Mouse (Mus musculus) midbrain, embryonic 11.5 days (tissue): ENCODE measurements at regions not wholly inside any gene's neighbourhood (a gene's known extent, or its start where the extent isn't known, plus 50 kb on each side); places are given as distances from the start of the nearest gene placed in this dataset.

ENCODE experiments used
- ATAC-seq: fragments of 200-750 bp; cut with Nextera tagmentation; 2 replicates; pipeline ENCODE4 v1.8.0; 2017; ENCODE audit warnings: moderate TSS enrichment, moderate library complexity; ENCODE audit not compliant: low FRiP score
- DNase-seq: peaks from one replicate; pipeline ENCODE4 v3.0.0; 2015; ENCODE audit warnings: low spot score; ENCODE audit errors: missing footprints
- H3K27ac ChIP-seq: fragments of 300-500 bp; sonication (generic); 2 replicates; pipeline ENCODE4 v1.5.1; 2014; ENCODE audit warnings: low read depth, low read length
- H3K27me3 ChIP-seq: fragments of 300-500 bp; sonication (generic); 2 replicates; pipeline ENCODE4 v1.6.1; 2014; ENCODE audit warnings: mild to moderate bottlenecking, low read length, moderate library complexity, mixed read lengths; ENCODE audit not compliant: control insufficient read depth, insufficient read depth
- H3K36me3 ChIP-seq: fragments of 300-500 bp; sonication (generic); 2 replicates; pipeline ENCODE4 v1.6.1; 2014; ENCODE audit warnings: mild to moderate bottlenecking, low read length, moderate library complexity, mixed read lengths; ENCODE audit not compliant: control insufficient read depth, insufficient read depth
- H3K4me1 ChIP-seq: fragments of 300-500 bp; sonication (generic); 2 replicates; pipeline ENCODE4 v1.6.1; 2014; ENCODE audit warnings: low read length; ENCODE audit not compliant: control insufficient read depth, insufficient read depth
- H3K4me2 ChIP-seq: fragments of 300-500 bp; sonication (generic); 2 replicates; pipeline ENCODE4 v1.6.1; 2014; ENCODE audit warnings: mild to moderate bottlenecking, moderate library complexity
- H3K4me3 ChIP-seq: fragments of 300-500 bp; sonication (generic); 2 replicates; pipeline ENCODE4 v1.5.1; 2014; ENCODE audit warnings: low read depth, low read length
- H3K9ac ChIP-seq: fragments of 300-500 bp; sonication (generic); 2 replicates; pipeline ENCODE4 v1.6.1; 2014; ENCODE audit warnings: low read length
- H3K9me3 ChIP-seq: fragments of 300-500 bp; sonication (generic); 2 replicates; pipeline ENCODE4 v1.6.1; 2016; ENCODE audit warnings: low read length; ENCODE audit not compliant: control insufficient read depth
- WGBS: fragments of 180-500 bp; shearing (Covaris S2); extraction: QIAGEN DNeasy Blood & Tissue Kit; methylation state at CpG from one replicate; pipeline ENCODE4 v1.1.7; 2014; 5-methylcytosine and 5-hydroxymethylcytosine counted together

GRCm38 (mm10) chr5:141125870-141126269 is 115.4 kb upstream of the Sdk1 start:
- Histone ChIP-seq H3K27me3 (no peaks in the 10 kb centered on the region), H3K4me3 (no peak overlapping the region), H3K4me1 (no peaks in the 10 kb centered on the region), H3K9ac (no peak overlapping the region), H3K36me3 (no peaks in the 10 kb centered on the region), H3K4me2 (no peak overlapping the region), H3K9me3 (no peaks in the 10 kb centered on the region), H3K27ac (no peak overlapping the region)
- ATAC-seq: no peak
- WGBS: 74% methylated on average over 7 of the region's 7 CpGs
- no peak for DNase-seq

- Histone ChIP-seq H3K9ac (no peak overlapping the region), H3K27ac (no peak overlapping the region), H3K27me3 (no peaks in the 10 kb centered on the region), H3K4me3 (no peak overlapping the region), H3K36me3 (no peaks in the 10 kb centered on the region), H3K4me2 (no peak overlapping the region), H3K4me1 (no peaks in the 10 kb centered on the region), H3K9me3 (no peaks in the 10 kb centered on the region)
- 95% methylated on average over 7 of the region's 7 CpGs for WGBS
- DNase-seq: no peak
- ATAC-seq: no peak
Observed at GRCm38 (mm10) chr5:141126536-141126935, 114.8 kb upstream of the Sdk1 start.

- DNase-seq (no peak), ATAC-seq (no peak)
- no peaks in the 10 kb centered on the region; the same call in 1 of the 2 replicates for H3K4me1 ChIP-seq
- no peak overlapping the region for H3K9ac ChIP-seq
- no peaks in the 10 kb centered on the region for H3K36me3 ChIP-seq
- no peaks in the 10 kb centered on the region for H3K27me3 ChIP-seq
- no peak overlapping the region for H3K27ac ChIP-seq
- H3K4me2 ChIP-seq: no peak overlapping the region
- H3K9me3 ChIP-seq: no peaks in the 10 kb centered on the region
- WGBS: 88% methylated on average over 1 of the region's 1 CpGs
- no peak overlapping the region for H3K4me3 ChIP-seq
Observed at GRCm38 (mm10) chr5:141131036-141131435, 110.3 kb upstream of the Sdk1 start.

- ATAC-seq: no peak
- Histone ChIP-seq H3K9me3 (no peaks in the 10 kb centered on the region), H3K4me1 (no peaks in the 10 kb centered on the region; the same call in 1 of the 2 replicates), H3K27me3 (no peaks in the 10 kb centered on the region), H3K9ac (no peak overlapping the region), H3K36me3 (no peaks in the 10 kb centered on the region), H3K4me3 (no peak overlapping the region), H3K4me2 (no peak overlapping the region), H3K27ac (no peak overlapping the region)
- no peak for DNase-seq
- 89% methylated on average over 9 of the region's 9 CpGs for WGBS
Observed at GRCm38 (mm10) chr5:141131906-141132305, 109.4 kb upstream of the Sdk1 start.

- Histone ChIP-seq H3K36me3 (no peaks in the 10 kb centered on the region), H3K27me3 (no peaks in the 10 kb centered on the region), H3K4me2 (no peak overlapping the region), H3K27ac (no peak overlapping the region), H3K4me3 (no peak overlapping the region), H3K4me1 (no peaks in the 10 kb centered on the region; the same call in 1 of the 2 replicates), H3K9ac (no peak overlapping the region), H3K9me3 (no peaks in the 10 kb centered on the region)
- DNase-seq: no peak
- no peak for ATAC-seq
- 70% methylated on average over 4 of the region's 4 CpGs for WGBS
Observed at GRCm38 (mm10) chr5:141136239-141136638, 105.1 kb upstream of the Sdk1 start.

GRCm38 (mm10) chr5:141137716-141138115 is 103.6 kb upstream of the Sdk1 start:
- no peaks in the 10 kb centered on the region; the same call in 1 of the 2 replicates for H3K4me1 ChIP-seq
- no peak overlapping the region for H3K27ac ChIP-seq
- H3K4me3 ChIP-seq: no peak overlapping the region
- H3K9ac ChIP-seq: no peak overlapping the region
- 81% methylated on average over 3 of the region's 3 CpGs for WGBS
- no peak for DNase-seq
- ATAC-seq: no peak
- H3K9me3 ChIP-seq: no peaks in the 10 kb centered on the region
- H3K36me3 ChIP-seq: no peaks in the 10 kb centered on the region
- no peaks in the 10 kb centered on the region for H3K27me3 ChIP-seq
- H3K4me2 ChIP-seq: no peak overlapping the region

GRCm38 (mm10) chr5:141138771-141139360 is 102.4 kb upstream of the Sdk1 start:
- no peaks in the 10 kb centered on the region for H3K36me3 ChIP-seq
- 56% methylated on average over 12 of the region's 12 CpGs for WGBS
- H3K27ac ChIP-seq: no peak overlapping the region
- no peak overlapping the region for H3K4me3 ChIP-seq
- no peak overlapping the region for H3K9ac ChIP-seq
- no peaks in the 10 kb centered on the region for H3K9me3 ChIP-seq
- H3K4me2 ChIP-seq: no peak overlapping the region
- ATAC-seq (no peak), DNase-seq (no peak)
- H3K27me3 ChIP-seq: no peaks in the 10 kb centered on the region
- no peaks in the 10 kb centered on the region; the same call in 1 of the 2 replicates for H3K4me1 ChIP-seq

GRCm38 (mm10) chr5:141139361-141139912 is 101.9 kb upstream of the Sdk1 start:
- no peak overlapping the region for H3K27ac ChIP-seq
- H3K4me2 ChIP-seq: no peak overlapping the region
- ATAC-seq (0 out of 2 replicates have a peak, but pooled peaks have one; percentile 33), DNase-seq (no peak)
- 28% methylated on average over 14 of the region's 14 CpGs for WGBS
- H3K27me3 ChIP-seq: no peaks in the 10 kb centered on the region
- no peaks in the 10 kb centered on the region; the same call in 1 of the 2 replicates for H3K4me1 ChIP-seq
- H3K9ac ChIP-seq: no peak overlapping the region
- H3K4me3 ChIP-seq: no peak overlapping the region
- no peaks in the 10 kb centered on the region for H3K36me3 ChIP-seq
- H3K9me3 ChIP-seq: no peaks in the 10 kb centered on the region

GRCm38 (mm10) chr5:141160391-141160790 is 80.9 kb upstream of the Sdk1 start:
- H3K9me3 ChIP-seq: no peaks in the 10 kb centered on the region
- no peak overlapping the region for H3K27ac ChIP-seq
- no peak overlapping the region for H3K4me2 ChIP-seq
- WGBS: 87% methylated on average over 8 of the region's 8 CpGs
- H3K27me3 ChIP-seq: no peaks in the 10 kb centered on the region
- no peak overlapping the region for H3K9ac ChIP-seq
- no peak for DNase-seq
- ATAC-seq: no peak
- H3K36me3 ChIP-seq: no peaks in the 10 kb centered on the region
- no peak overlapping the region for H3K4me3 ChIP-seq
- no peaks in the 10 kb centered on the region for H3K4me1 ChIP-seq
